Mouse (Mus musculus): ENCODE measurements around the gene Cfdp1.

DNA sequence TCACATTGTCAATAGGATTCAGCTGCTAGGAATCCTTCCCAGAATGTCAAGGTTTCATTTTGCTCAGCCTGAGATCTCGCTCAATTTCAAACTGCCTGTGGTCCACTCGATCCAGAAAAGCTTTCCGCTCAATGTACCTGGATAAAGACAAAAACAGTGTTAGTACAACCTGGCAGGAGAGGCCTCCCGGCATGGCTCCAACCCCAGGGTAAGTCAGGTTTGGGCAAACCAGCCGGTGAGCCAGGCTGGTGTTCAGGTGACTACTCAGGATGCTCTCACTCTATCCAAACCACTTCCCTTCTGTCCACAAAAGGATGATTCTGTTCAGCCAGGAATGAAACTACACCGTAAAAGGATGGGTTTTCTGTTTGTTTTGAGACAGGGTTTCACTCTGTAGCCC is 85.4 kb downstream of the Cfdp1 start:
- TF ChIP-seq POLR2A (IDR thresholded peaks at IDR 0.05; ENCODE audit: low read depth, low read length), result no peak
- no peak for TF ChIP-seq CTCF (IDR thresholded peaks at IDR 0.05; ENCODE audit: extremely low read depth, insufficient read depth, insufficient read length, insufficient replicate concordance)
